Mouse (Mus musculus) megakaryocyte, embryonic 14.5 days (primary cell): ENCODE results near the gene Ddx5. TPM values are rescaled to one million over a fixed set of nuclear protein-coding genes. Genes with fewer than 3 reads are reported as not detected.
"Not testable (repeated sequence)": the region's sequence is repeated elsewhere in the genome, so short reads cannot be mapped to it uniquely, and the experiment has no call there.

Experiments used
- H3K27me3 ChIP-seq: replicated peaks from 2 replicates; pipeline ENCODE3; 2012; ENCODE audit warnings: inconsistent platforms
- H3K36me3 ChIP-seq: replicated peaks from 2 replicates; pipeline ENCODE3; 2012; ENCODE audit warnings: low read length, inconsistent platforms, mixed read lengths
- H3K4me1 ChIP-seq: 2 replicates; pipeline ENCODE4 v1.6.1; 2012; ENCODE audit warnings: inconsistent platforms
- H3K4me3 ChIP-seq: replicated peaks from 2 replicates; pipeline ENCODE3; 2012; ENCODE audit warnings: moderate library complexity, mild to moderate bottlenecking, inconsistent platforms
- H3K9me3 ChIP-seq: 2 replicates; pipeline ENCODE4 v1.6.1; 2012; ENCODE audit warnings: inconsistent platforms
- FLI1 ChIP-seq: IDR thresholded peaks from 2 replicates; pipeline ENCODE4 v1.6.1; 2012; ENCODE audit warnings: low read length, inconsistent platforms, mixed read lengths
- GATA1 ChIP-seq: IDR thresholded peaks from 3 replicates; pipeline ENCODE4 v1.6.1; 2012; ENCODE audit warnings: mixed read lengths, low read length, inconsistent platforms, borderline replicate concordance
- polyA plus RNA-seq: library from polyadenylated mRNA; stranded (reverse); fragments of >175 nt; gene quantifications from 2 replicates; pipeline ENCODE4 v1.2.3, GENCODE M21; 2012; ENCODE audit warnings: low replicate concordance; ENCODE audit not compliant: insufficient read depth

The Ddx5 gene
- polyA plus RNA-seq, 1 experiment: 1,300 TPM

DNA sequence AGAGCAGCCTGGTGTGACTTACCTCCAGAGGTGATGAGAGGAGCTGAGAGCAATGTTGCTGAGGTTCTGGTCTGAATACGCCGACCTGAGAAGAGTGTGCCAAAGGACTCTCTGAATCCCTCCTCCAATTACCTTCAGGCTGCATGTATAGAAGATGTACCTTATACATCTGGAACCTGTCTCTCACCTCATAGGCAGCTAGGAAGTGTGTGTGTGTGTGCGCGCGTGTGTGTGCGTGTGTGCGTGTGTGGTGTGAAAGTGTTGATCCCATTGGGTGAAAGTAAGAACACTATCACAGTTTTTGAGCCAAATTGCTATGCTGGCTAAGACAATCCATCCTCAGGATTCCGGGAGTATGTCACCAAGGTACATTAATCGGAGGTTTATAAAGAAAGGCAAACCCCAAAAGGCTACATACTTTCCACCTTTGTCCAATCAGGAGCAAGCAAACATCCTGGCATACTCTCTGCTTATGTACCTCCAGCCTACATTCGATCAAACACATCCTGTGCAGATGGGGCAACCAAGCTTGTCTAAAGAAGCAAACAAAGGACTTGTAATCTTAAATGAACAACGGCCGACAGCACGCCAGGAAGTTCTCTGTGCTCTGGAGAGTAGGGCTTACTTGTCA, 38.7 kb downstream of the Ddx5 start, which contains the start of gene Pecam1:
Gene Pecam1 (minus strand): TSS at position 508 of the 631 bp plus-strand sequence.
- Histone ChIP-seq H3K36me3 (peaks cover 4% of the 10 kb centered on the region), H3K9me3 (peaks cover 13% of the 10 kb centered on the region; the same call in 1 of the 2 replicates), H3K27me3 (peaks cover 50% of the 10 kb centered on the region), H3K4me3 (peak within 1 kb of the TSS; percentile 83), H3K4me1 (peaks cover 27% of the 10 kb centered on the region)
- TF ChIP-seq FLI1 (no peak), GATA1 (no peak)

GRCm38 (mm10) chr11:106749557-106750120, 39.3 kb downstream of the Ddx5 start:
- H3K4me3 ChIP-seq, H3K36me3 ChIP-seq: not testable (repeated sequence)
- peaks cover 47% of the 10 kb centered on the region for H3K27me3 ChIP-seq

GRCm38 (mm10) chr11:106744949-106745348, 44.0 kb downstream of the Ddx5 start:
- Histone ChIP-seq H3K9me3 (0 out of 2 replicates have a peak, but pooled peaks cover 5% of the 10 kb centered on the region), H3K4me1 (peaks cover 12% of the 10 kb centered on the region)
- TF ChIP-seq GATA1: no peak
- no peak for TF ChIP-seq FLI1

More at GRCm38 (mm10) chr11:106749557-106750120, 39.3 kb downstream of the Ddx5 start:
- H3K4me1 ChIP-seq: peaks cover 27% of the 10 kb centered on the region
- H3K9me3 ChIP-seq: peaks cover 13% of the 10 kb centered on the region; the same call in 1 of the 2 replicates

DNA sequence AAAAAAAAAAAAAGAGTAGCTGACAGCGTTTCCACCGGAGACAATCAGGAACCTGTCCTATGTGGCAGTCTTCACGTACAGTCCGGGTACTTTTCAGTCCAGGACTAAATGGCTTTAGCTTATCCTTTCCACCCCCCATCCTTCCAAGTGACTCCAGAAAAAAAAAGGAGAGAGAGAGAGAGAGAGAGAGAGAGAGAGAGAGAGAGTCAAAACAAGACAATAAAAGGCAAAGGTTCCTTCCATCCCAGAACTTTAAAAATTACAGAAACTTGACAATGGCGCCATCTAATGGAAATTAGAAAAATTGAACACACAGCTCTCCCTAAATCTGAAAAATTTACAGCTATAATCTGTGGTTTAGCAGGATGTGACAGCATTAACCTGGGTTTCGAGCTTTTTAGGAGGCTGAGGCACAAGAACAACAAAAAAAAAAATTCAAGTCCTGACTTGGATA, 46.6 kb downstream of the Ddx5 start:
- Histone ChIP-seq H3K4me3 (no peak overlapping the region), H3K9me3 (0 out of 2 replicates have a peak, but pooled peaks cover 5% of the 10 kb centered on the region), H3K36me3 (no peaks in the 10 kb centered on the region), H3K27me3 (peaks cover 9% of the 10 kb centered on the region), H3K4me1 (peaks cover 11% of the 10 kb centered on the region)
- TF ChIP-seq GATA1 (no peak), FLI1 (no peak)

More at GRCm38 (mm10) chr11:106744949-106745348, 44.0 kb downstream of the Ddx5 start:
- no peaks in the 10 kb centered on the region for H3K36me3 ChIP-seq
- no peak overlapping the region for H3K4me3 ChIP-seq
- peaks cover 9% of the 10 kb centered on the region for H3K27me3 ChIP-seq

- Histone ChIP-seq H3K36me3 (no peaks in the 10 kb centered on the region), H3K27me3 (peaks cover 12% of the 10 kb centered on the region), H3K4me1 (peaks cover 11% of the 10 kb centered on the region), H3K4me3 (no peak overlapping the region), H3K9me3 (0 out of 2 replicates have a peak, but pooled peaks cover 5% of the 10 kb centered on the region)
- TF ChIP-seq FLI1 (no peak), GATA1 (no peak)
These were observed 47.2 kb downstream of the Ddx5 start for GRCm38 (mm10) chr11:106741826-106742225.

- H3K4me3 ChIP-seq: no peak overlapping the region
- peaks cover 11% of the 10 kb centered on the region for H3K4me1 ChIP-seq
- H3K9me3 ChIP-seq: 0 out of 2 replicates have a peak, but pooled peaks cover 5% of the 10 kb centered on the region
- TF ChIP-seq GATA1: no peak
- no peak for TF ChIP-seq FLI1
- H3K27me3 ChIP-seq: peaks cover 15% of the 10 kb centered on the region
- no peaks in the 10 kb centered on the region for H3K36me3 ChIP-seq
These were observed 47.8 kb downstream of the Ddx5 start for GRCm38 (mm10) chr11:106741232-106741631.

DNA sequence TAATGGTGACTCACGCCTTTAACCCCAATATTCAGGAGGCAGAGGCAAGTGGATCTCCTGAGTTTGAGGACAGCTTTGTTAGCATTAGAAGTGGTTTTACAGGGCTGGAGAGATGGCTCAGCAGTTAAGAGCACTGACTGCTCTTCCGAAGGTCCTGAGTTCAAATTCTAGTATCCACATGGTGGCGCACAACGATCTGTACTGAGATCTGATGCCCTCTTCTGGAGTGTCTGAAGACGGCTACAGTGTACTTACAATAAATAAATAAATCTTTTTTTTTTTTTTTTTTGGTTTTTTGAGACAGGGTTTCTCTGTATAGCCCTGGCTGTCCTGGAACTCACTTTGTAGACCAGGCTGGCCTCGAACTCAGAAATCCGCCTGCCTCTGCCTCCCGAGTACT, 48.3 kb downstream of the Ddx5 start:
- peaks cover 11% of the 10 kb centered on the region for H3K4me1 ChIP-seq
- H3K36me3 ChIP-seq, H3K4me3 ChIP-seq, H3K9me3 ChIP-seq: not testable (repeated sequence)
- peaks cover 14% of the 10 kb centered on the region for H3K27me3 ChIP-seq

DNA sequence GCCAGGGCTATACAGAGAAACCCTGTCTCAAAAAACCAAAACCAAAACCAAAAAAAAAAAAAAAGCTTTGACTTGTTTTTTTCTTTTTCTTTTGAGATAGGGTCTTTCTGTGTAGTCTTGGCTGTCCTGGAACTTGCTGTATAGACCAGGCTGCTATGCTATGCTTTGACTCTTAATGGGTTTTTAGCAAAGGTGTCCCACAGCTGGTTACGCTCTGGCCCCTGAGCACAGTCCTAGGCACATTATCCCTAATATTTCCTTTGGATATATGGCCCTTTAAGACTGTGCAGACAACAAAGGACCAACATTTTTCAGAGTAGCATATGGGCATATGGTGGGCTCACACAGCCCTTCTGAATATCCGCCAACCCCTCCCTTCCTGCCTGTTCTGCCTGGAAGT, 49.9 kb downstream of the Ddx5 start:
- TF ChIP-seq FLI1: no peak
- TF ChIP-seq GATA1: no peak
- Histone ChIP-seq H3K27me3 (peaks cover 11% of the 10 kb centered on the region), H3K9me3 (no peaks in the 10 kb centered on the region), H3K4me3 (no peak overlapping the region), H3K4me1 (peaks cover 15% of the 10 kb centered on the region), H3K36me3 (no peaks in the 10 kb centered on the region)

GRCm38 (mm10) chr11:106737178-106737621, 51.8 kb downstream of the Ddx5 start:
- H3K27me3 ChIP-seq: peaks cover 9% of the 10 kb centered on the region
- H3K4me1 ChIP-seq: peaks cover 15% of the 10 kb centered on the region
- H3K4me3 ChIP-seq: no peak overlapping the region
- H3K36me3 ChIP-seq: no peaks in the 10 kb centered on the region
- no peak for TF ChIP-seq FLI1
- no peak for TF ChIP-seq GATA1
- no peaks in the 10 kb centered on the region for H3K9me3 ChIP-seq

DNA sequence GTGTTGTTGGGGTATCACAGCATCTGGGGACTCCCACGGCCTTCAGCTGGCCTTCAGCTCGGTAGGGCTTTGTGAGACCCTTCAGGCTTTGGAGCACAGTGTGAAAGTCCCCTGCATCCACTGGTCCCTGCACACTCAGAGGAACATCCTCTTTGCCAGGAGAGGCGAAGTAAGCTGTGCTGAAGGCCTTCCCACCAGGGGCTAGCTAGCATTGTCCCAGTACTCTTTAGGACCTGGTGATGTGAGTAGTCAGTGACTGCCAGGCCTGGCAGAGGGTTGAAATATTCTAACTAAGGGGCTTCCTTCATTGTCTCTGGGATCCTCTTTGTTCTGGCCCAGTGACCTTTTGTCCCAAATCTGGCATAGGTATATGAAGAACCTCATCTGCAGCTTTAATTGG, 52.4 kb downstream of the Ddx5 start:
- Histone ChIP-seq H3K4me1 (peaks cover 12% of the 10 kb centered on the region), H3K9me3 (no peaks in the 10 kb centered on the region), H3K36me3 (no peaks in the 10 kb centered on the region), H3K4me3 (no peak overlapping the region), H3K27me3 (peaks cover 9% of the 10 kb centered on the region)
- no peak for TF ChIP-seq FLI1
- TF ChIP-seq GATA1: no peak
